Mouse (Mus musculus) ES-Bruce4 (cell line): ENCODE results near the gene Gm14180.

Source experiments
- CTCF ChIP-seq: IDR thresholded peaks from one replicate; pipeline ENCODE4 v1.8.1; 2011; ENCODE audit warnings: low read depth, low read length
- EP300 ChIP-seq: IDR thresholded peaks from 2 replicates; pipeline ENCODE4 v1.6.1; 2011; ENCODE audit warnings: low read depth, low read length; ENCODE audit not compliant: insufficient read depth
- POLR2A ChIP-seq: IDR thresholded peaks from one replicate; pipeline ENCODE4 v1.8.1; 2011; ENCODE audit warnings: low read length; ENCODE audit not compliant: insufficient read depth

DNA sequence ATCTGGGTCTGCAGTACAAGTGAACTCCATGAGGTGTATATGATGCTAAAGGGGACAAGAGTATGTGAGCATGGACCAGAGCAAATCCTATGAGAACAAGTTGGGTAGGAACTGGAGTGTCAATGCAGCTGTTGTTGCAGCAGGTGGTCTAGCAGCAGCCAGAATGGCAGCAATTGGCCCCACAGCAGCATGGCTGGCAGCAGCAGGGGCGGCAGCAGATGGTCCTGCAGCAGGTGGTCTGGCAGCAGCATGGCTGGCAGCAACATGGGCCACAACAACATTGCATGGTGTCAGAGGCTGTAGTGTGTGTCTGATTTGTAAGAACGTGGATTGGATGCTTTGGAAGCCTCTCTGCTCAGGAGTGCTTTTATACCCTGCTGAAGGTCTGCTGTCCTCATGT lies 10.0 kb downstream of the Gm14180 start:
- TF ChIP-seq CTCF = no peak
- TF ChIP-seq POLR2A = no peak
- no peak for TF ChIP-seq EP300
